In the genomic region with DNA sequence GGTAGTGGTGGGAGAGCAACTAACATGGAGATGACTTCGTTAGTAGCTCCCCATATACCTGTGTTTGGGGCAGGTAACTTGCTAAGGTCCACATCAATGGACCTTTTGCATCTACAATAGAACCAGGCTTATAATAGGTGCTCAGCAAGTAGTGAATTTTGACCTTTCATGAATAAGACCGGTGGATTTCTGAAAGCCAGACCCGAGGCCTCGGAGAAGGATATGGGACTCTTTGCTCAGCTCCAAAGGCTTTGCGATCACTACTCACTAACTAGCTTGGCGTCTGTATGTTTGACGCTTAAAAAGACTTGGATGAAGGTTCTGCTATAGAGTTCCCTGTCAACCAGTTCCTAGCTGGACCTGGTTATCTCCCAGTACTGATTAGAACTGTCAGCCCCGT, we compare ENCODE assay signal across 10 mouse cellular contexts. TPM values are rescaled to one million over a fixed set of nuclear protein-coding genes. Genes with fewer than 3 reads are reported as not detected.
DNase-seq lines count a peak whose midpoint lies in the region; ATAC-seq and TF ChIP-seq lines count a peak whose summit lies in the region.
"Had no signal": no experiment of that assay in that cellular context is flagged by ENCODE, and none has a peak within 500 bp of the region (broad histone marks: within the 10 kb centered on the region; RNA-seq: fewer than 3 reads in every experiment).

No protein-coding gene starts in this region.

- DNase-seq in midbrain, embryonic 11.5 days (ENCODE audit: low spot score, missing footprints): peak; percentile 91
- DNase-seq in thymus, postnatal 10 days (ENCODE audit: low spot score in 2 of 2): no peak
- no peak for DNase-seq in adipocyte (ENCODE audit: low spot score)
- no peak for DNase-seq in cerebellum, postnatal 14 days
- DNase-seq in right cerebral cortex, postnatal 25 days: no peak
- DNase-seq: kidney, adult 9 months had no signal

- no peaks in the 10 kb centered on the region for H3K4me1 ChIP-seq in ES-Bruce4 (ENCODE audit: control insufficient read depth, insufficient read depth, low read length)
- no peaks in the 10 kb centered on the region for H3K4me1 ChIP-seq in cortical plate, adult 2 months (ENCODE audit: control insufficient read depth, insufficient read depth, low read length)
- H3K4me1 ChIP-seq in hindbrain, embryonic 12.5 days: peaks cover 14% of the 10 kb centered on the region
- peaks cover 11% of the 10 kb centered on the region for H3K4me1 ChIP-seq in midbrain, embryonic 11.5 days (ENCODE audit: control insufficient read depth, insufficient read depth, low read length)

- TF ChIP-seq CTCF in ES-Bruce4 (IDR thresholded peaks at IDR 0.05; ENCODE audit: low read depth, low read length): no peak
- TF ChIP-seq CTCF in cortical plate, adult 2 months (IDR thresholded peaks at IDR 0.05; ENCODE audit: extremely low read depth, insufficient read depth, low read length): no peak

- no peak overlapping the region for H3K27ac ChIP-seq in ES-Bruce4 (ENCODE audit: insufficient read depth, low read length)
- no peak overlapping the region for H3K27ac ChIP-seq in cortical plate, adult 2 months (ENCODE audit: insufficient read depth, low read length)
- peak overlapping the region; percentile 93 for H3K27ac ChIP-seq in hindbrain, embryonic 12.5 days
- no peak overlapping the region for H3K27ac ChIP-seq in midbrain, embryonic 11.5 days (ENCODE audit: low read depth, low read length)

- TF ChIP-seq POLR2A in ES-Bruce4 (IDR thresholded peaks at IDR 0.05; ENCODE audit: insufficient read depth, low read length): no peak
- TF ChIP-seq POLR2A in cortical plate, adult 2 months (IDR thresholded peaks at IDR 0.05; ENCODE audit: extremely low read depth, insufficient read depth, low read length): no peak

- TF ChIP-seq EP300 in ES-Bruce4 (IDR thresholded peaks at IDR 0.05; ENCODE audit: insufficient read depth, low read depth, low read length): no peak

- H3K36me3 ChIP-seq in ES-Bruce4 (ENCODE audit: control insufficient read depth, insufficient read depth, low read length, poor library complexity, severe bottlenecking): no peaks in the 10 kb centered on the region
- H3K36me3 ChIP-seq in hindbrain, embryonic 12.5 days: no peaks in the 10 kb centered on the region
- H3K36me3 ChIP-seq in midbrain, embryonic 11.5 days (ENCODE audit: control insufficient read depth, insufficient read depth, low read length): no peaks in the 10 kb centered on the region

- no peak for ATAC-seq in hindbrain, embryonic 12.5 days (ENCODE audit: low FRiP score)
- no peak for ATAC-seq in midbrain, embryonic 11.5 days (ENCODE audit: low FRiP score)
- ATAC-seq: liver, postnatal 0 days had no signal

- H3K27me3 ChIP-seq in ES-Bruce4 (ENCODE audit: control insufficient read depth, insufficient read depth, low read length, poor library complexity, severe bottlenecking): no peaks in the 10 kb centered on the region
- peaks cover 58% of the 10 kb centered on the region for H3K27me3 ChIP-seq in hindbrain, embryonic 12.5 days
- peaks cover 25% of the 10 kb centered on the region for H3K27me3 ChIP-seq in midbrain, embryonic 11.5 days (ENCODE audit: control insufficient read depth, insufficient read depth, low read length)

- H3K9ac ChIP-seq in ES-Bruce4 (ENCODE audit: low read depth, poor library complexity, severe bottlenecking): peak overlapping the region; percentile 82; the same call in 1 of the 2 replicates
- peak overlapping the region; percentile 84; the same call in 1 of the 2 replicates for H3K9ac ChIP-seq in hindbrain, embryonic 12.5 days
- H3K9ac ChIP-seq in midbrain, embryonic 11.5 days (ENCODE audit: low read length): peak overlapping the region; percentile 82
- H3K9ac ChIP-seq: liver, postnatal 0 days had no signal

- WGBS in hindbrain, embryonic 12.5 days: 49% methylated on average over 8 of the region's 8 CpGs
- 47% methylated on average over 8 of the region's 8 CpGs for WGBS in midbrain, embryonic 11.5 days

- no peaks in the 10 kb centered on the region for H3K9me3 ChIP-seq in ES-Bruce4 (replicated peaks; ENCODE audit: control insufficient read depth, insufficient read depth, low read length, poor library complexity, severe bottlenecking)
- no peaks in the 10 kb centered on the region for H3K9me3 ChIP-seq in hindbrain, embryonic 12.5 days (replicated peaks)
- no peaks in the 10 kb centered on the region for H3K9me3 ChIP-seq in midbrain, embryonic 11.5 days (ENCODE audit: control insufficient read depth, low read length)

- peak overlapping the region; percentile 86 for H3K4me2 ChIP-seq in hindbrain, embryonic 12.5 days (replicated peaks)
- peak overlapping the region; percentile 70 for H3K4me2 ChIP-seq in midbrain, embryonic 11.5 days

- peak overlapping the region; percentile 81 for H3K4me3 ChIP-seq in ES-Bruce4 (ENCODE audit: low read depth, low read length)
- H3K4me3 ChIP-seq in cortical plate, adult 2 months (ENCODE audit: insufficient read depth, low read length): peak overlapping the region; percentile 54
- H3K4me3 ChIP-seq in hindbrain, embryonic 12.5 days: peak overlapping the region; percentile 66
- peak overlapping the region; percentile 61 for H3K4me3 ChIP-seq in midbrain, embryonic 11.5 days (ENCODE audit: low read depth, low read length)

RNA-seq across cellular contexts. Expression of a gene that starts 1.2 kb away (rescaled TPM):
- 10.3 and 12.7 TPM in 2 replicates for polyA plus RNA-seq in ES-Bruce4 (2011; ENCODE audit: insufficient read depth, insufficient read length, low read depth, missing spikeins)
- 48.1 and 53.4 TPM in 2 replicates for polyA plus RNA-seq in cortical plate, adult 2 months (2012; rRNA removed)
- 14.0 and 14.8 TPM in 2 replicates for polyA plus RNA-seq in hindbrain, embryonic 12.5 days (2016; fragmentation: Nextera tagmentation; extraction: Ambion mirVana)
- polyA plus RNA-seq in midbrain, embryonic 11.5 days (2014; fragmentation: Nextera tagmentation; extraction: Ambion mirVana): 3.3 and 4.4 TPM in 2 replicates
